Mouse (Mus musculus): ENCODE data around the gene Cdc42bpb. TPM values are rescaled to one million over a fixed set of nuclear protein-coding genes. Genes with fewer than 3 reads are reported as not detected.

Cdc42bpb gene
- polyA plus RNA-seq, 1 experiment from 2014 or later, result 40.6 TPM

GRCm38 (mm10) chr12:111263650-111264049 lies 113.9 kb downstream of the Cdc42bpb start:
- H3K27ac ChIP-seq (ENCODE audit: low read length), result no peak overlapping the region
- H3K9me3 ChIP-seq (ENCODE audit: low read length), result no peaks in the 10 kb centered on the region
- no peak overlapping the region for H3K9ac ChIP-seq (replicated peaks; ENCODE audit: low read length)
- no peak for ATAC-seq (ENCODE audit: low FRiP score, low TSS enrichment)
- WGBS, result 95% methylated on average over 16 of the region's 16 CpGs
- no peaks in the 10 kb centered on the region for H3K27me3 ChIP-seq (ENCODE audit: insufficient read depth, low read length)
- H3K4me2 ChIP-seq (replicated peaks; ENCODE audit: low read depth, low read length), result no peak overlapping the region
- peaks cover 30% of the 10 kb centered on the region for H3K36me3 ChIP-seq (ENCODE audit: insufficient read depth, low read length)
- no peak overlapping the region for H3K4me3 ChIP-seq (ENCODE audit: low read length)
- H3K4me1 ChIP-seq (ENCODE audit: insufficient read depth, low read length), result no peaks in the 10 kb centered on the region

DNA sequence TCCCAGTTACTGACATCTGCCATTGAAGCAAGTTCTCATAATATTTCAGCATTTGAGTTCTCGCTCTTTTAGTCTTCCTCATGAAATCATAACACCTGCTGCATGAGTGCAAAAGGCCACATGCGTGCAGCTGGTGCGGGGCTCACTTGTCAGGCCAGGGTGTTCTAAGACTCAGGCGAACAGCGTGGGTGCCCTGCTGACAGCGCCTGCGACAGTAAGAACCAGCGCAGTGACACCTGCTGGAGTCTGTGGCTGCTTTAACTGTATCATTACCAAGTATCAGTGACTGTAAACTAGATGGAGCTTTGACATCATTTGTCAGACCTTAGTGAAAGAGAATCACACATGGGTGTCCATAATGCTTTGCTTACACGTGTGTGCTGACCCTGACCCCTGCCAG lies 126.3 kb downstream of the Cdc42bpb start:
- H3K4me2 ChIP-seq (replicated peaks; ENCODE audit: low read depth, low read length), result no peak overlapping the region
- no peak overlapping the region for H3K4me3 ChIP-seq (ENCODE audit: low read length)
- 68% methylated on average over 9 of the region's 9 CpGs for WGBS
- H3K27ac ChIP-seq (ENCODE audit: low read length), result no peak overlapping the region
- H3K36me3 ChIP-seq (ENCODE audit: insufficient read depth, low read length), result peaks cover 12% of the 10 kb centered on the region
- H3K4me1 ChIP-seq (ENCODE audit: insufficient read depth, low read length), result no peaks in the 10 kb centered on the region
- H3K9me3 ChIP-seq (ENCODE audit: low read length), result no peaks in the 10 kb centered on the region
- H3K9ac ChIP-seq (replicated peaks; ENCODE audit: low read length), result no peak overlapping the region
- ATAC-seq (ENCODE audit: low FRiP score, low TSS enrichment), result no peak
- no peaks in the 10 kb centered on the region for H3K27me3 ChIP-seq (ENCODE audit: insufficient read depth, low read length)

DNA sequence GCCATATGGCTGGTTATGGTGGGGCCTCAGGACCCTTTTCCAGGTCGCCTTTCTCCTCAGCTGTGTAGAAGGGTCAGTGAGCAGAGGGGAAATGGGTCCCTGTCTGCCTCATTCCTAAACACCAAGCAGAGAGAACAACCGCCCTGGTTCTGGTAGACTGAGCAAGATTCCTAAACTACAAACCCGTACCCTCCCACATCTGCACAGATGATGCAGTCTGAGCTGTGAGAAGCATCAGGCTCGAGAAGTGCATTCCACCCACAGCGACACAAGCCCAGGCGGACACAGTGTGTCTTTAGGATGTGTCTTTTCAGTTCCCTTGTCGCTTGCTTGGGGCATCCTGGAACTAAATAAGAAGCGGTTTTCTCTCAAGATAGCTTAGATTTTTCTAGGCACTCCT lies 127.4 kb downstream of the Cdc42bpb start:
- Histone ChIP-seq H3K4me2 (replicated peaks; ENCODE audit: low read depth, low read length) (no peak overlapping the region), H3K36me3 (ENCODE audit: insufficient read depth, low read length) (peaks cover 9% of the 10 kb centered on the region), H3K9ac (replicated peaks; ENCODE audit: low read length) (no peak overlapping the region), H3K4me3 (ENCODE audit: low read length) (no peak overlapping the region), H3K9me3 (ENCODE audit: low read length) (no peaks in the 10 kb centered on the region), H3K27me3 (ENCODE audit: insufficient read depth, low read length) (no peaks in the 10 kb centered on the region), H3K27ac (ENCODE audit: low read length) (no peak overlapping the region), H3K4me1 (ENCODE audit: insufficient read depth, low read length) (no peaks in the 10 kb centered on the region)
- peak; percentile 71; the same call in 1 of the 2 replicates for ATAC-seq (ENCODE audit: low FRiP score, low TSS enrichment)
- 45% methylated on average over 8 of the region's 8 CpGs for WGBS

DNA sequence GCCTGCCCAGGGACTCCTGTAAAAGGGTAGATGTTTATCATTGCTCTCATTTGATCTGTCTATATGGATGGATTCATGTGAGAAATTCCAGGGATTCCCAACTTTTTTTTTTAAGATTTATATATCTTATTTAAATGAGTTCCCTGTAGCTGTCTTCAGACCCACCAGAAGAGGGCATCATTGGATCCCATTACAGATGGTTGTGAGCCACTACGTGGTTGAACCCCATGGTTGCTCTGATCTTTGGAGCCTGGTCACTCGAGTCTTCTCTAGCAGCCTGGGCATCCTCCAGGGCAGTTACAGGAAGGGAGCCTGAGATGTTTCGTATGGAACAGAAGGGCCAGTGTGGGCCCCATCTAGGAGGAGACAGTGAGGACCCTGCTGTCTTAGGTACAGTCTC lies 128.4 kb downstream of the Cdc42bpb start:
- no peak for ATAC-seq (ENCODE audit: low FRiP score, low TSS enrichment)
- no peaks in the 10 kb centered on the region for H3K9me3 ChIP-seq (ENCODE audit: low read length)
- H3K9ac ChIP-seq (replicated peaks; ENCODE audit: low read length), result no peak overlapping the region
- H3K4me1 ChIP-seq (ENCODE audit: insufficient read depth, low read length), result no peaks in the 10 kb centered on the region
- H3K27me3 ChIP-seq (ENCODE audit: insufficient read depth, low read length), result no peaks in the 10 kb centered on the region
- H3K27ac ChIP-seq (ENCODE audit: low read length), result no peak overlapping the region
- H3K36me3 ChIP-seq (ENCODE audit: insufficient read depth, low read length), result peaks cover 12% of the 10 kb centered on the region
- no peak overlapping the region for H3K4me2 ChIP-seq (replicated peaks; ENCODE audit: low read depth, low read length)
- H3K4me3 ChIP-seq (ENCODE audit: low read length), result no peak overlapping the region
- 61% methylated on average over 3 of the region's 3 CpGs for WGBS

GRCm38 (mm10) chr12:111246808-111247464 lies 130.6 kb downstream of the Cdc42bpb start:
- no peak overlapping the region for H3K4me3 ChIP-seq (ENCODE audit: low read length)
- H3K9ac ChIP-seq (replicated peaks; ENCODE audit: low read length), result no peak overlapping the region
- no peaks in the 10 kb centered on the region for H3K9me3 ChIP-seq (ENCODE audit: low read length)
- H3K27ac ChIP-seq (ENCODE audit: low read length), result no peak overlapping the region
- no peaks in the 10 kb centered on the region for H3K4me1 ChIP-seq (ENCODE audit: insufficient read depth, low read length)
- no peaks in the 10 kb centered on the region for H3K27me3 ChIP-seq (ENCODE audit: insufficient read depth, low read length)
- no peak overlapping the region for H3K4me2 ChIP-seq (replicated peaks; ENCODE audit: low read depth, low read length)
- H3K36me3 ChIP-seq (ENCODE audit: insufficient read depth, low read length), result peaks cover 15% of the 10 kb centered on the region
- WGBS, result 91% methylated on average over 9 of the region's 9 CpGs
- no peak for ATAC-seq (ENCODE audit: low FRiP score, low TSS enrichment)

DNA sequence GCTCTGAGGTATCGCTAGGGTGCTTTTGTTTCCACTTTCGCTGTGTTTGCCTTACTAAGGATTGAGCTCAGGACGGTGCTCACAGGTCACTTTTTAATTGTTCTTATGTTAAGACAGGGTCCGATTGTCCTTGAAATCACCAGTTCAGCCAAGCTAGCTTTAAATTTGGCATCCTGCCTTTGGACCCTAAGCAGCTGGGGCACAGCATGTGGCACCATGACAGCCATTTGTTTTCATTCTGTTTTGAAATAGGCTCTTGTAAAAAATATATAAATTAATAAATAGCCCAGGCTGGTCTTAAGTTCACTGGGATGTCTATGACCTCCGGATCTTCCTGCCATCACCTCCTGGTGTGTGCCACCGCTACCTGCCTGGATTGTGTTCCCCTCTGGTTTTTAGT lies 132.4 kb downstream of the Cdc42bpb start:
- H3K4me3 ChIP-seq (ENCODE audit: low read length), result no peak overlapping the region
- peaks cover 15% of the 10 kb centered on the region for H3K36me3 ChIP-seq (ENCODE audit: insufficient read depth, low read length)
- no peak overlapping the region for H3K27ac ChIP-seq (ENCODE audit: low read length)
- ATAC-seq (ENCODE audit: low FRiP score, low TSS enrichment), result no peak
- H3K9ac ChIP-seq (replicated peaks; ENCODE audit: low read length), result no peak overlapping the region
- no peaks in the 10 kb centered on the region for H3K9me3 ChIP-seq (ENCODE audit: low read length)
- H3K4me1 ChIP-seq (ENCODE audit: insufficient read depth, low read length), result peaks cover 2% of the 10 kb centered on the region; the same call in 1 of the 2 replicates
- H3K4me2 ChIP-seq (replicated peaks; ENCODE audit: low read depth, low read length), result no peak overlapping the region
- 91% methylated on average over 6 of the region's 6 CpGs for WGBS
- H3K27me3 ChIP-seq (ENCODE audit: insufficient read depth, low read length), result no peaks in the 10 kb centered on the region

DNA sequence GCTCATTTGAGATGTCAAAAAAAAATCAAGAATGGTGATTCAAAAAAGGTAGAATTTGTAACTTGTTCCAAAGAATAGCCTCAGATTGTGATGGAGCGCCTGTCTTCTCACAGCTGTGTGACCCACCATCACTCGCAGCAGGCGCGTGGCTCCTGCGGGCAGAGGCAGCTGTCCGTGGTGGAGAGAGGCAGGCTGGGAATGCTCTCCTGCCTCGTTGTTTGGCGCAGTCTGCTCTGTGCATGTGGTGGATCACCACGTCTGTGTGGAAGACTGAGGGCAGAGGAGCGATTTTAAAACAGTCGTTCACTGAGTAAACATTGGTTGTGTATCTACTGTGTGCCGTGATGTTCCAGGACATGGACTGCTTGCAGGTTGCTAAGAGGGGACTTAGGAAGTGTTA lies 133.8 kb downstream of the Cdc42bpb start:
- Histone ChIP-seq H3K9ac (replicated peaks; ENCODE audit: low read length) (no peak overlapping the region), H3K36me3 (ENCODE audit: insufficient read depth, low read length) (peaks cover 15% of the 10 kb centered on the region), H3K4me2 (replicated peaks; ENCODE audit: low read depth, low read length) (no peak overlapping the region), H3K9me3 (ENCODE audit: low read length) (no peaks in the 10 kb centered on the region), H3K27me3 (ENCODE audit: insufficient read depth, low read length) (no peaks in the 10 kb centered on the region), H3K4me1 (ENCODE audit: insufficient read depth, low read length) (peaks cover 10% of the 10 kb centered on the region; the same call in 1 of the 2 replicates), H3K27ac (ENCODE audit: low read length) (no peak overlapping the region), H3K4me3 (ENCODE audit: low read length) (no peak overlapping the region)
- WGBS, result 91% methylated on average over 12 of the region's 12 CpGs
- no peak for ATAC-seq (ENCODE audit: low FRiP score, low TSS enrichment)

Other genes with a start within 250 kb of the Cdc42bpb start
- 8.9 and 10.6 TPM in 2 replicates for gene Traf3, start 211.3 kb downstream of the Cdc42bpb start, polyA plus RNA-seq (2015; fragmentation: Nextera tagmentation; extraction: Ambion mirVana)
- gene 4930595D18Rik, start 193.2 kb downstream of the Cdc42bpb start, polyA plus RNA-seq (2015; fragmentation: Nextera tagmentation; extraction: Ambion mirVana), result not detected in 2 replicates
- 70.7 and 87.7 TPM in 2 replicates for gene Amn, start 106.6 kb downstream of the Cdc42bpb start, polyA plus RNA-seq (2015; fragmentation: Nextera tagmentation; extraction: Ambion mirVana)
- 4.6 and 5.5 TPM in 2 replicates for gene Lbhd2, start 29.1 kb upstream of the Cdc42bpb start, polyA plus RNA-seq (2015; fragmentation: Nextera tagmentation; extraction: Ambion mirVana)
- 19.4 and 19.9 TPM in 2 replicates for gene Exoc3l4, start 39.3 kb upstream of the Cdc42bpb start, polyA plus RNA-seq (2015; fragmentation: Nextera tagmentation; extraction: Ambion mirVana)
- 21.7 and 24.3 TPM in 2 replicates for gene Tnfaip2, start 64.8 kb upstream of the Cdc42bpb start, polyA plus RNA-seq (2015; fragmentation: Nextera tagmentation; extraction: Ambion mirVana)
- gene Gm266, start 108.1 kb upstream of the Cdc42bpb start, polyA plus RNA-seq (2015; fragmentation: Nextera tagmentation; extraction: Ambion mirVana), result 78.6 and 84.8 TPM in 2 replicates
- 481 and 498 TPM in 2 replicates for gene Eif5, start 160.3 kb upstream of the Cdc42bpb start, polyA plus RNA-seq (2015; fragmentation: Nextera tagmentation; extraction: Ambion mirVana)
- 31.5 and 32.2 TPM in 2 replicates for gene Mark3, start 196.8 kb upstream of the Cdc42bpb start, polyA plus RNA-seq (2015; fragmentation: Nextera tagmentation; extraction: Ambion mirVana)

All from kidney, embryonic 16.5 days (tissue).